Comparison of ENCODE assay signal across 8 mouse cellular contexts in the genomic region with DNA sequence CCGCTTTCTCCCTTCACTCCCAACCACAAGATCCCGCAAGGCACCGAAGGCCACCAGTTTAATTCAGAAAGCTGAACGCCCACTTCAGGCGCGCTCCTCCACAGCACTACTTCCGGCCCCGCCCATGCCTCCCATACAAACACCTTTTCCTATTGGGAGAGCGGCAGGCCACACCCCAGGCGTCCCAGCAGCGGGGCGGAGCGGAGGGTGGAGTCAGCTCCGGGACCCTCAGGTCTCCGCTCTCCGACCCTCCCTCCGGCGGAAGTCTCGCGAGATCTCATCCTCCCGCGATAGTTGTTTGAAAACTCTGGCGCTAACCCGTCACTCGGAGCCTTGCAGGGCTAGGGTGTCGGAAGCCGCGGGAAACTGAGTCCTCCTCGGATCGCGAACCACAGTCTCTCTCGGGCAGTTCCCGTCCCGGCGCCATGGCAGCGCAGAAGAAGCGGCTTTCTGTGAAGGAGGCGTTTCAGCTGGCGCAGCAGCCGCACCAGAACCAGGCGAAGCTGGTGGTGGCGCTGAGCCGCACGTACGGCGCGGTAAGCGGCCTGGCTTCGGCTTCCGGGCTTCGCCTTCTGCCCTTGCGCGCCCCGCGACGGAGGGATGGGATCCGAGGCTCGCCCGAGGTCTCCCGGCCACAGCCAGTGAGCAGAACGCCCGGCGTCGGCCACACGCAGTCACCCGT. TPM values are rescaled to one million over a fixed set of nuclear protein-coding genes. Genes with fewer than 3 reads are reported as not detected.
DNase-seq lines count a peak whose midpoint lies in the region; ATAC-seq lines count a peak whose summit lies in the region.

Gene Ncapg, plus strand, starts transcription at position 322 of the 682 bp plus-strand sequence.

- peak within 1 kb of the TSS; percentile 80 for H3K4me2 ChIP-seq in hindbrain, embryonic 12.5 days (replicated peaks)

- peaks cover 12% of the 10 kb centered on the region for H3K4me1 ChIP-seq in hindbrain, embryonic 12.5 days

- peak within 1 kb of the TSS; percentile 76 for H3K9ac ChIP-seq in hindbrain, embryonic 12.5 days

- peak; percentile 100 for ATAC-seq in hindbrain, embryonic 12.5 days (ENCODE audit: low FRiP score)

- WGBS in hindbrain, embryonic 12.5 days, result under 1% methylated on average over 66 of the region's 66 CpGs

- H3K9me3 ChIP-seq in hindbrain, embryonic 12.5 days (replicated peaks), result no peaks in the 10 kb centered on the region

- peak; percentile 99 for DNase-seq in NIH3T3 (ENCODE audit: low read depth)
- peak; percentile 100 for DNase-seq in cerebellum, postnatal 10 days
- DNase-seq in frontal cortex, postnatal 10 days (ENCODE audit: low spot score in 2 of 2), result peak; percentile 98 to 99
- peak; percentile 99 to 100 for DNase-seq in layer of hippocampus, postnatal 14 days (ENCODE audit: low spot score in 2 of 2)
- DNase-seq in lung, postnatal 14 days, result peak; percentile 100
- DNase-seq in retina, adult 2 months (ENCODE audit: low read depth, low spot score), result peak; percentile 92
- peak; percentile 100 for DNase-seq in thymus, postnatal 36 days

- H3K4me3 ChIP-seq in hindbrain, embryonic 12.5 days, result peak within 1 kb of the TSS; percentile 68

- no peaks in the 10 kb centered on the region for H3K27me3 ChIP-seq in hindbrain, embryonic 12.5 days

- no peaks in the 10 kb centered on the region for H3K36me3 ChIP-seq in hindbrain, embryonic 12.5 days

- peak within 1 kb of the TSS; percentile 83 for H3K27ac ChIP-seq in hindbrain, embryonic 12.5 days

RNA-seq across cellular contexts. Expression of gene Ncapg, which starts in this region (rescaled TPM):
- polyA plus RNA-seq in hindbrain, embryonic 12.5 days (2016; fragmentation: Nextera tagmentation; extraction: Ambion mirVana), result 40.2 and 43.6 TPM in 2 replicates
- total RNA-seq in layer of hippocampus, postnatal 14 days (2021), result 1 to 10 TPM in 1 of 2 experiments, under 1 TPM in 1; 0.81 to 1.7 TPM

Comparison
In these comparisons a context has a peak if more than half of its experiments do, and no peak if none do; other contexts are left out.
1. Peak in every context shown above with its lines: DNase-seq, ATAC-seq, H3K4me3 ChIP-seq and H3K27ac ChIP-seq.